Mouse (Mus musculus): ENCODE data around the gene Slc17a5.
A peak's percentile ranks its signal among the peaks of the same experiment; 100 is the strongest.

GRCm38 (mm10) chr9:78601046-78601730, 13.3 kb upstream of the Slc17a5 start:
- TF ChIP-seq TAL1 (conservative IDR thresholded peaks at IDR 0.05; ENCODE audit: low read depth, low read length) (no peak), CTCF (IDR thresholded peaks at IDR 0.05; ENCODE audit: low read depth, low read length) (peak; percentile 53), POLR2AphosphoS5 (IDR thresholded peaks at IDR 0.05; ENCODE audit: insufficient replicate concordance, low read depth, low read length) (no peak), GATA1 (IDR thresholded peaks at IDR 0.05; ENCODE audit: borderline replicate concordance, low read length) (no peak), GATA2 (IDR thresholded peaks at IDR 0.05; ENCODE audit: borderline replicate concordance, low read depth, low read length) (no peak)
